Mouse (Mus musculus): ENCODE results near the gene Selenom.

Gene Selenom

GRCm38 (mm10) chr11:3530731-3531130, 16.2 kb downstream of the Selenom start:
- no peak for DNase-seq (ENCODE audit: low spot score)

GRCm38 (mm10) chr11:3531634-3532033, 17.1 kb downstream of the Selenom start:
- no peak for DNase-seq (ENCODE audit: low spot score)

GRCm38 (mm10) chr11:3532101-3532931, 17.8 kb downstream of the Selenom start:
- DNase-seq (ENCODE audit: low spot score) = no peak

GRCm38 (mm10) chr11:3533406-3533932, 19.0 kb downstream of the Selenom start:
- no peak for DNase-seq (ENCODE audit: low spot score)

GRCm38 (mm10) chr11:3534956-3535355, 20.5 kb downstream of the Selenom start:
- no peak for DNase-seq (ENCODE audit: low spot score)

GRCm38 (mm10) chr11:3535406-3535986, 21.0 kb downstream of the Selenom start:
- peak; percentile 92 for DNase-seq (ENCODE audit: low spot score)

GRCm38 (mm10) chr11:3536082-3536481, 21.6 kb downstream of the Selenom start:
- DNase-seq (ENCODE audit: low spot score) = no peak

GRCm38 (mm10) chr11:3536745-3537333, 22.4 kb downstream of the Selenom start:
- DNase-seq (ENCODE audit: low spot score) = no peak

DNA sequence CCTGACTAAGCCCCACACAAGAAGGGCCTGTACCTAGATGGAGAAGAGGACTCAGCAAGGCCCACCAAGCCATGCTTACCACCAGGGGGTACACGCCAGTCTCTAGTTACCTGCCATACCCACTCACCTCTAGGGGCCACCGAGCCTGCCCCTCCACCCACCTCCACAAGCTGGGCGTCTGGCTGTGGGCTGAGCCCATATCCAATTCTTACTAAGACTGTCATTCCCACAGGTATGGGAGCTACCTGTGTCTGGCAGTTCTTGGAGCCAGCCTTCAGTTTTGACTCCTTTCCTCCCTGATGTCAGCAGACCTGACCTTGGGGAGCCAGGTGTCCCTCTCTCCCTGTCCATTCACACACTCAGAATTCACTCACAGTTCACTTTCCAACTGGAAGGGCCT, 23.2 kb downstream of the Selenom start:
- DNase-seq (ENCODE audit: low spot score) = no peak

GRCm38 (mm10) chr11:3538341-3538740, 23.9 kb downstream of the Selenom start:
- DNase-seq (ENCODE audit: low spot score) = no peak

DNA sequence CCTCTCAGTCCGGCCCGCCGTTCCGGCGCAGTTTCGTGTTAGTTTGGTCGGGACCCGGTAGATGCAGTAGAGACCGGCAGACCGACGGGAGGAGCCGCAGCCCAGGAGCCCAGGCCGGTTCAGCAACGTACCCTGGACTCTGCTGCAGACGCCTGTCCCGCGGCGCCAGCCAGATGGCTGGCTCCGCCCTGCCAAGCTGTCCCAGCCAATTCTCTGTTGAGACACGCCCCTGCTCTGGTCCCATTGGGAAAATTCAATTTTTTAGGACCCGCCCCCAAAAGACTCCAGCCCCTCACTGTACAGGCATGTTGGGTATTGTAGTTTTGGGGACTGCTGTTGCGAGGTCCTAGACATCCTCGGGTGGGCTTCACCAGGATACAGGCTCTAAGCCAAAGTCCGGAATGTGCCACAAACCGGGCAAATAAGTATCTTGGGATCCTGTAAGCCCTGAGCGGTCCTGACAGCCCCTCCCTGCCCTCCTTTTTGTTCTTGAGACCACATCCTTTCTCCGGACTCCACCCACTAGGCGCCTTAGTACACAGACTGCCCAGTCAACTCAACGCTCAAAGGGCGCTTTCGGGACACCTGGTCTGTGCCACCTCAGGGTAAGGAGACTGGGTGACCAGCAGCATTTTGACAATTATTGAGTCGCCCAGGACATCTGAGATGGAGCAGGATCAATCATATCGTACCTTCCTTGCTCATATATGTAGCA, 24.8 kb downstream of the Selenom start:
- DNase-seq (ENCODE audit: low spot score) = peak; percentile 88

DNA sequence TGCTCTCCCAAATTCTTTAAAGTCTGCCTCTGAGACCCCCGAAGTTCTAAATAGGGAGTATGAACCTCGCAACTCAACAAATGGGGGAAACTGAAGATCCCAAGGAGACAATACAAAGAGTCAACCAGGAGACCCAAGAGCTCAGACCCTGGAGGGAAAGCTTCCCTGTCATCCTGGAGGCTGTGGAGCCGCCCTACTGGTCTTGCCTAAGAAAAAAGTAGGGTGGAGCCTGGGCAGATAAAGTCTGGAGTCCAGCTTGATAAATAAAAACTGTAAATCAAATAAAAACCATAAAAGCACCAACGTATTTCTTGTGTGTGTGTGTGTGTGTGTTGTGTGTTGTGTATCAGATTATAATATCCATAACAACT, 25.3 kb downstream of the Selenom start:
- no peak for DNase-seq (ENCODE audit: low spot score)

DNA sequence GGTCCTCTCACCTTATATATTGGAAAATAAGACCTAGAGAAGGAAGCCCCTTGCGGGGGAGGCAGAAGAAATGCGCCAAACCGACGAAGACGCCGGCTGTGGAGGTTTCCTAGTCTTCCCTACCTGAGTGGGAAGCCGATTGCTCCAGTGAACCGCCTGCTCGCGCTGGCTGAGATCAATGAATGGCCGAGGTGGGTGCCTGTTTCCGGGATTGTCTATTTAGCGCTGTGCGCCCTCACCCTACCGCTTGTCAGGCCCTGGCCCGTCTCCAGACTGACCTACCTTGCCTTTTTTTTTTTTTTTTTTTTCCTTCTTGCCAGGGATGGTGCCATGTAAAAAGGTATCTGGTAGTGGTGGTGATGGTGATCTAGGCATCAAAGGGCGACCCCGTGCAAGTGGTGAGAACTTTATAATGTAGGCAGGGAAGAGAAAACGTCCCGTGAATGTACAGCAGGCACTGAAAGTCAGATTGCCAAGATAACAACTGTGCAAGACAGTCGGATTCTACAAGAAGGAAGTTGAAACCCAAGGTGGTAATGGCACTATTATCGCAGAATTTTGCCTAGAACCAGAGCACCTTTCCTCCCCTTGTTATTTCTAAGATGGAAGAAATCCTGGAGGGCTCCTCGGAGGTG, 26.1 kb downstream of the Selenom start, which contains the start of gene Smtn:
Smtn (minus strand) TSS at position 162 of the 635 bp plus-strand sequence.
- no peak for DNase-seq (ENCODE audit: low spot score)

DNA sequence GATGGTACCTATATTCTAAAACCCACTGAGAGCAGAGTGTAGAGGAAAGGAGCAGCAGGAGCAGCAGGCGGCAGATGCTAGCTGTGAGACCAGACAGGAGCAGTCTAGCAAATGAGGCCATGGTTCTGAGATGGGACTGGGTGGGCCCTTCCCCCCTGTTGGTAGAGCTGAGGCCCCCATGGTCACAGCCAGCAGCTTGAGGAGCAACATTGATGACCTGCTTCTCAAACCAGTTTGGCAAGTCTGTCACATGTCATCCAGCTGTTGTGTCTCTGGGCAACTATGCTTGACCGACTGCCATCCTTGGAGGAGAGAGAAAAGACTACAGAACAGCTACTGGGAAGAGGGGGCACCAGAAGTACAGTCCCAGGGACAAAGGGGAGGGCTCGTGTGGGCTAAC, 27.4 kb downstream of the Selenom start:
- DNase-seq (ENCODE audit: low spot score) = no peak

- DNase-seq (ENCODE audit: low spot score) = peak; percentile 56
Observed at GRCm38 (mm10) chr11:3543001-3543400, 28.5 kb downstream of the Selenom start.

DNA sequence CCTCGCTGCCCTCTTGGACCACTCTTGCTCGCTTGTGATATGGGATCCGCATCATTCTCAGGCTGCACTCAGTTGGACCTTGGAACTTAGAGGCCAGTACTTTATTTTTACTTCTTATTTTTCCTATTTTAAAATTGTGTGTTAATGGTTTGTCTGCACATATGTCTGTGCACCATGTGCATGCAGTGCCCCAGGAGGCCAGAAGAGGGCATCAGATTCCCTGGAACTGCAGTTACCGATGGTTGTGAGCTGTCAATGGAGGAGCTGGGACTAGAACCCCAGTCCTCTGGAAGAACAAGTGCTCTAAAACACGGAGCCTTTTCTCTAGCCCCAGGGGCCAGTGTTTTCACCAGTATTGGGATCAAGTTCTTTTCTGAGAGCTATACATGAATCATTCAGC, 29.9 kb downstream of the Selenom start:
- DNase-seq (ENCODE audit: low spot score) = no peak

- no peak for DNase-seq (ENCODE audit: low spot score)
Observed at GRCm38 (mm10) chr11:3545531-3546241, 31.2 kb downstream of the Selenom start.

- DNase-seq (ENCODE audit: low spot score) = no peak
Observed at GRCm38 (mm10) chr11:3546242-3546562, 31.7 kb downstream of the Selenom start.

- DNase-seq (ENCODE audit: low spot score) = no peak
Observed at GRCm38 (mm10) chr11:3547047-3547446, 32.6 kb downstream of the Selenom start.

DNA sequence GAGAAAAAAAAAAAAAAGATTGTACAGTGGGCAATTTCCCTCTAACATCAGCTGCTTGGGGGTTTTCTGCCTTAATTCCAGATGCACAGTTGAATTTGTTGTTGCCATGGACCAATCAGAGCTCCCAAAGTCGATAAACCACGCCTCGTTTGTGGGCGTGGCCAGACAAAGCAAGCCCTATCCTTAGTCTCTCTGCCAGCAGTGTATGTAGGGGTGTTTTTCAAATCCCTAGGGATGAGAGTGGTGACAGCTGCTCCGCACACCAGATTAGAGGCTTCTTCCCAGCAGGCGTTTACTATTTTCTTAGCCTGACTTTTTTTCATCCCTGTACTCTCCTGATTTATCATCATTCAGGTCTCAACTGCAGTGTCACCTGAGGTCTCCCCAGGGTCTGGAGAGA, 33.5 kb downstream of the Selenom start:
- no peak for DNase-seq (ENCODE audit: low spot score)

- no peak for DNase-seq (ENCODE audit: low spot score)
Observed at GRCm38 (mm10) chr11:3548564-3549295, 34.2 kb downstream of the Selenom start.

All from testis, postnatal 14 days (tissue).